Mouse (Mus musculus) adrenal gland, postnatal 4 days (tissue): ENCODE measurements around the gene Gm20388. TPM values are rescaled to one million over a fixed set of nuclear protein-coding genes. Genes with fewer than 3 reads are reported as not detected.
"Not testable (repeated sequence)": the region's sequence is repeated elsewhere in the genome, so short reads cannot be mapped to it uniquely, and the experiment has no call there.

ENCODE experiments used
- DNase-seq, 2 experiments: peaks; one replicate each; pipeline ENCODE4 v3.0.0; 2021 to 2022; ENCODE audit warnings: low spot score in 2 of 2, mixed read lengths in 2 of 2
- total RNA-seq, 2 experiments: library from RNA; stranded (reverse); gene quantifications; 2 replicates each; pipeline ENCODE4 v1.2.3; 2021

Gm20388 gene
- total RNA-seq, 2 experiments from 2014 or later = 8.8 TPM; not detected in 1

DNA sequence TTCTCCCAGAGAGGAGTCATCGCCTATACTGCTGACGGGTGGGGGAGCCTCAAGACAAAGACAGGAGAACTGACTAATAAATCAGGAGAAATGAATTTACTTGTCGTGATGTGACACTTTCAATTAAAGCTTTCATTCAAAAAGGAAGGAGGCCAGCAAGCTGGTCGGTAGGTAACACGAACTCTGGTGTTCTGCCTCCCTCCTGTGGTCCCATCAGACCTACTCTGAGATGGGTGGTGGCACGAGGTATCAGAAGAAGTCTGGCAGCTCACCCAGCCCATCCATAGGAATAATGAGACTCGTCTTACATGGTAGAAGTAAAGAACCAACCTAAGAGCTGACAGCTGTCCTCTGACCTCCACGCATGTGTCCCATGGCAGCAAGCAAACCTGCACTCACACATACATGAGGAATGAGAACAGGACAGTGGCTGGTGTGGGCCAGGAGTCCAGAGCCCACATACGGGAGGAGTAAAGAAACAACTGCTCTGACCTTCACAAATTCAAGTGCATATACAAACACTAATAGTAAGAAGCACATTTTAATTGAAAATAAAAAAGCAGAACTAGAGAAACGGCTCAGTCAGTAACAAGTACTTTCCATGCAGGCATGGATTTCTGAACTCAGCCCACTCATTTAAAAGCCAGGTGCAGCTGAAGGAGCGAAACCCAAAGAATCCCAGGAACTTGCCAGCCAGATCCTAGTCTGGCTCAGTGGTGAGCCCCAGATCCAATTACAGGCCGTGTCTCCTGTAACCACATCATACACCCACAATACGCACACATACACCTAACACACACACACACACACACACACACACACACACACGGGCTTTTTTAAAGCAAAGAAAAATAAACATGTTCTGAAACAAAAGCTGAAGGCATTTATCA is 3093.6 kb downstream of the Gm20388 start:
- DNase-seq = no peak

DNA sequence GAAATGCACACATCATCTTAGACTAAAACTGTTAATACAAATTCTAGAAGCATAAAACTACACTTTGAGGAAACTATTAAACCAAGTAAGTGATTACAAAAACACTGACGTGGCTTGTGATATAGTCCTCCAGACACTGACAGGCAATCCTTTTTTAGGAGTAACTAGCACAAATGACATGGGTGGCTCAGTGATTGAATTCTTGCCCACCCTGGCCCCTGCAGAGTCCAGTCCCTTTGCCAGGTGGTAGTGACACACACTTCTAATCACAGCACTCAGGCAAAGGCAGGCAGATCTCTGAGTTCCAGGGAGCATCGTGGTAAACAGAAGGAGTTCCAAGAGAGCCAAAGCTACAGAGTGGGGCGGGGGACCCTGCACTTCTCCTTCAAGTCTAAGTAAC is 3094.7 kb downstream of the Gm20388 start:
- DNase-seq = no peak

DNA sequence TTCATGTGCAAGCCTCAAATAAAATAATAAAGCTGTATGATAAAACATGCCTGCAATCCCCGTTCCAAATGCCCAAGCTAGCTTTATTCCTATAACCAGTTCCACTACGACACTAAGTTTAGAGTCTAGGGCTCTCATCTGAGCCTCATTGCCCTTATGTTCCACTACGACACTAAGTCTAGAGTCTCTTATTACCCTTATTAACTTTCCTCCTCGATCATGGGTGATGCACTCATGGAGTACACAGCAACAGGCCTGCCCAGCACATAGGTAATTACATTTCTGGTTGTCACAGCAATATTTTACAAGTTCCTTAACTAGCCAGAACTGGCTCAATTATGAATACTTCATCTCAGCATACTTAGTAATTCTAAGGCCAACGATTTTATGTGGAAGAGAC is 3095.2 kb downstream of the Gm20388 start:
- DNase-seq = no peak

DNA sequence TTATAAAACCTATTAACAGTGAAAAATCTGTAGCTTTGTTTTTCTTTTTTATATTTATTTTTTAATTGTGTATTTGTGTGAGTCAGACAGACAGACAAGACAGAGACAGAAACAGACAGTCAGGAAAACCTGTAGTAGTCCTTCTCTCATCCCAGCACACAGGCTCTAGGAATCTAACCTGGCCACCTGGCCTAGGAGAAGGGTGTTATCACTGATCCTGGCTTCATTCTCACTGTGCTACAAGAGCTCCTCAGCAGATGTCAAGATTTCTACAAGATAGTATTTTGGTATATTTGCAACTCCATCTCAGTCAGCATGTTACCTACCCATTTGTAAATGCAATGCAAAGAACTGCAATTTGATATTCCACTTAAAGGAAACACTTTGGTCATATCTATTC is 3100.7 kb downstream of the Gm20388 start:
- DNase-seq = no peak

DNA sequence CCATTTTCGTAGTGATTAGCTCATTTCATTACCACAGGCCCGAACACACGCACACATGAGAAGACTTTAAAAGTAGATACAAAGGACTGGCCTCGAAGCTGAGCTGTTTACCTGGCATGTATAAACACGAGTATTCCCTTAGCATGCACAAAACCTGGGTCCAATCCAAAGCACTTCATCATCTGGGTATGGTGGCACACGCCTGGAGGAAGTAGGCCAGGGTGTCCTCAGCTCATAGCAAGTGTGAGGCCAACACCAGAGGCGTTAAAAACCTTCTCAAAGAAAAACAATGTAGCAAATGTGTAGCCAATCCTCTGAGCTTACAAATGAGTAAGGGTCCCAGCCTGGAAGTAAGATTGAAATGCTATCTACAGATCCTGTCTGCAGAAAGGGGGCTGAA is 3103.8 kb downstream of the Gm20388 start:
- DNase-seq = no peak

DNA sequence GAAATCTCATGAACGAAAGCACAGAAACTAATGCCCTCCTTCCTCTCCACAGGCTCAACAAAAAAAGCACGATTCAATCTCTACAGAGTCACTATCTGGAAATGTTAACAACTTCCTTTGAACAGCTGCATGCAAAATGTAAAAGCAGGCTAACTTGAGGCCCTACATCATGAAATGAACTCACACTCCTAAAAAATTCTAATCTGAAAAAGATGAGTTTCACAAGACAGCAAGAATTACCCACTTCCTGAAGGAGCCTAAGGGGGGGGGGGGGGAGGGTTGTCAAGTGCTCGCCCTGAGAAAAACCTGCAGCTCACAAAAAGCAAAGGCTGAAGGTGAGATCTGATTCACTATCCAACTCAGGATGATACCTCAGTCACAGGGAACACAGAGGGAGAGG is 3104.4 kb downstream of the Gm20388 start:
- no peak for DNase-seq

DNA sequence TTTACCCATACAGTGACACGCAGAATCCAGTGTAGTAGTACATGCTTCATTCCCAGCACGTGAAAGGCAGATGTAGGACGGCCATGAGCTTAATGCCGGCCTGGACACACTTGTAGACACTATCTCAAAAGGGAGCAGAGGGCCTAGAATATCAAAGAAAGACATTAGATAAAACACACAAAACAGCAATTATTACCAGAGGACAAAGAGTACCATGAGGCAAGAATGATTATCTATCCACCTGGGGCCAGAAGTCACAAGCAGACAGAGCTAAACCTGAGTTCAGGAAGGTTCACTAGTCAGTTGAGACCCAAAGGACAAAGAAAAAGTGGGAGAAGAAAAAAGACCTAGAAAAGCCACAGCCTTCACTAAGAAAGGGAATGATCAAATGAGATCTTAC is 3106.5 kb downstream of the Gm20388 start:
- DNase-seq = no peak

DNA sequence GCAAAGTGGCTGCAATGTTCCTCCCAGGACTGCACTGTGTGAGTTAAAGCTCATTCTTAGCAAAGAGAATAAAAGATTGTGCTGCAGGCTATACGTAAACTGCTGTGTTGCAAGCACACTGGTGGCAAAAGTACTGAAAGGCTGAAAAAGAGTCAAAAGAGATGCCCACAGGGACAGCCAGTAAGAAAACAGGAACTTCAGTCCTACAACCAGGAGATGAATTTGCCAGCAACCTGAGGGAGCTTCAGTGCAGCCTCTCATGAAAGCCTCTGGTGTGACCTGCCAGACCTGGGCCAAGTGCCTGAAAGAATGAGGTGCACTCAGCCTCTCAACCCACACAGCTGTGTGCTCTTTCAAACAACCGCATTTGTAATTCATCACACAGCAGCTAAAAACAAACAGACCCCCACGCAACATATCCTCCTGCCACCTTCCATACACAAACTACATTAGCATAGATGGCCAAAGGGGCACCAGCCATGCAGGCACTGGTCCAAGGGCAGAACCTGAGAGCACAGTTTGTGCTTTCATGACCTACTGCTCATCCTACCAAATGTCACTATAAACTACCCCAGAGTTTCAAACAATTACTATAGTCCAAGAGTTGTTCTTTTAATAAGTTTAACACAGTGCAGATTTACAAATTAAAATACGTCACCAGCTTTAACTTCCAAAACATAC is 3108.0 kb downstream of the Gm20388 start:
- no peak for DNase-seq

DNA sequence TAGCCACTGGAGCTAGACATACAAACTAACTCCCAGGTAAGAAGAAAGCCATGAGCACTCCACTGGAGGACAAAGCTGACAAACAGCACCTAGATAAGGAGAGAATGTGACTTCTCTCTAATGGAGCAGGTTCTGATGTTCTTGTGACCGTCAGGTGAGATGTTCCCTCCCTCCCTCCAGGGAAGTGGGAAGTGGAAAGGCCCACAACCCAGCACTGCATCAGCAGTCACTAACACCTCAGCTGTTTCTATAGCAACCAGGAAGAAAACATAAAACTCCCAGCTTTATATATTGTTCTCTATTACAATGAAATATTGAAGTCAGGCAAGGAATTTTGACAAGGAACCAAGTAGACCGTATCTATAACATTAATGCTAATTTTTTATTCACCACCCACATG is 3109.4 kb downstream of the Gm20388 start:
- DNase-seq = no peak

DNA sequence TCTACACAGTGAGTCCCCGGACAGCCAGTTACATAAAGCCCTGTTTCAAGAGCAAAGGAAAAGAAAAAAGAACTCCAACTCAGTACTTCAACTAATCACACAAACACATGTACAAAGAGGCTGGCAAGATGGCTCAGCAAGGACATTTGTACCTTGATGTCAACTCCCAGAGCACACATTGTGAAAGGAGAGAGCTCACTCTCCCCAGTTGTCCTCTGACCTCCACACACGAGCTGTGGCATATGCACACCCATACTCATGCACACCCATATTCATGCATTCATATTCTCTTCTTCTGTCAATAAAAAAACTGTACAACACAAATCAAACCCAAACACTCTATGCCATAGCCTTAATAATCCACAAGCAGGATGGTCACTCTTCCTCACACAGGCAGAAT is 3110.2 kb downstream of the Gm20388 start:
- no peak for DNase-seq

DNA sequence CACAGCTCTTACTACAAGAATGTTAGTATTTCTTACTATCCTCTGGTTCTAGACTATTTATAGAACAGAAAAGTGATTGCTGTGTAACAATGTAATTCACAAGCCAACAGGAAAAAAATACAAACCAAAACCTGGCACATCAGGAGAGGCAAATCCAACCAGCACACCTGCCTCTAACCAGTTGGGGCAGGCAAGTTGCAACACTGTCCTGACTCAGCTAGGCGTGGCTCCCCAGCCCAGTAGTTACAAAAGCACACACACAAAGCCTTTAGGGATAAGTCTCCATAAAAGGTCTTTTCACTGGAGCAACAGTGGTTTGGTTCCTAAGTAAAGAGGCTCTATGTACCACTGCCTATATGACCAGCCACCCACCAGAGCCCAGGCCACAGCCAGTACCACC is 3110.6 kb downstream of the Gm20388 start:
- DNase-seq = no peak

DNA sequence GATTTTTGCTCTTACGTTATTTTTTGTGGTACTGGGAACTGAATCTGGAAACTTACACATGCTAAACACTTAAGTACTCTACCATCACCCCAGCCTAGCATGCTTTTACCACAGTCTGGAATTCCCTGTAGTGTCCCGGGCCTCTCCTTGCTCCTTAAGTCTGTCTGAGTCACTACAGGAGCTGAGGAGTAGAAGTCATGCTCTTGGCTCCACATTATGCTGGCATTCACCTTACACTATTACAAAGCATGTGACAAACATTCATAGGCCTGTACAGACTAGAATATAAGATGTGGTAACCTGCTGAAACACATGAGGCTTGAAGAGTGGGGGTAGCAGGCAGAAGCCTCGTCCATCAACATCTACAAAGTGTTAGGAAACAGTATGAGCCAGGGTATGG is 3112.1 kb downstream of the Gm20388 start:
- no peak for DNase-seq

DNA sequence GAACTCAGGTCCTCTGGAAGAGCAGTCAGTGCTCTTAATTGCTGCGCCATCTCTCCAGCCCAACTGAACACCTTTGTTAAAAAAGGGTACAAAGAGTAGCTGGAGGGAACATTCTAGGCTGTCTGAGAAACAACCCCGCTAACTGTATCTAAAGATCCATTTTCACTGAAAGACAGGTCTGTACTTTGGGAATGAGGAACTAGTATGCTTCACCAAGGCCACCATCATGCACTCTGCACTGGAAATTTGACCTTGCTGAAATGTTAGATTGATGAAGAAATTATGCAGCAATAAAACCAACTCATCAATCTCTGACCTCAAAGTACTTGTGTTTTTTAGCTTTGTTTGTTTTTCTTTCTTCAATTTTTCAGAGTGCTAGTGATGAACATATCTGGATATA is 3113.6 kb downstream of the Gm20388 start:
- no peak for DNase-seq

DNA sequence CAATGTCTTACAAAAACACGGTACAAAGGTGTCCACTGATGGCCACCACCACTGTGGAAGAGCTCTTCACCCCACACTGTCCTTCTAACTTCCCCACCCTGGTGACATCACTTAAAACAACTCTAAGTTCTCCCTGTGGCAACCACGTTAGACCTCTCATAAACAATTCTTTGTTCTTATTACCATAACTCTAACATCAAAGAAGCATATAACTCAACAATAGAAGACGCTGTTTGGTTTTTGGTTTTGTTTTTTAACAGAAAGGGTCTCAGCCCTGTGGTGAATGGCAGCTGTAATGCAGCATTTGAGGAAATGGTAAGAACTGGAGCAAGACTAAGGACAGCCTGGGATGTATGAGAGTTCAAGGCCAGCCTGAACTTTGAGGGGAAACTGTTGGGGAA is 3115.3 kb downstream of the Gm20388 start:
- no peak for DNase-seq

DNA sequence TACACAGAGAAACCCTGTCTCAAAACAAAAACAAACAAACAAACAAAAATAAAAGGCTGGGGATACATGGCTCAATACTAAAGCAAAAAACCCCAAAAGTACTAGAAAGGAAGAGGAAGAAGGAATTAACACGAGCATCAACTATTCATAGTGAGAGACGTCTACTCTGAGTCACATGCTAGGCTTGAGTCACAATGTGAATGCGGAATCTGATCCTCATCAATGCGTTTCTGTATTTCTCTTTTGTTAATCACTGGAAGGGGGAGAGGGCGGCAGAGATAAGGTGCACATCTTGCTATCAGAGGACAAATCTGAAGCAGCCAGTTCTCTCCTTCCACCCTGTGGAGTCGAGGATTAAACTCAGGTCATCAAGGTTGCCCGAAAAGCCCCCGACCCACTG is 3117.1 kb downstream of the Gm20388 start:
- DNase-seq = no peak

DNA sequence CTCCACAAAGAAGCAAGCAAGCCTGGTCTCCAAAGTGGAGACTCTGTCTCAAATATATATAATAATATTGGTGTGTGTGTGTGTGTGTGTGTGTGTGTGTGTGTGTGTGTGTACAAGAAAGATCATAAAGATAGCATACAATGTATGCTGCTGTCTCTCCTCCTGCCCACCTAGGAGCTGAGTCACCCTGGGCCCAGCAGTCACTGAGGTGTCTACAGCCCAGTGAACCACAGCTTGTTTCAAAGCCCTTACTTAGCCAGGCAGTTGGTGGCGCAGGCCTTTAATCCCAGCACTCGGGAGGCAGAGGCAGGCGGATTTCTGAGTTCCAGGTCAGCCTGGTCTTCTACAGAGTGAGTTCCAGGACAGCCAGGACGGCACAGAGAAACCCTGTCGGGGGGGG is 3119.4 kb downstream of the Gm20388 start:
- DNase-seq = not testable (repeated sequence)

DNA sequence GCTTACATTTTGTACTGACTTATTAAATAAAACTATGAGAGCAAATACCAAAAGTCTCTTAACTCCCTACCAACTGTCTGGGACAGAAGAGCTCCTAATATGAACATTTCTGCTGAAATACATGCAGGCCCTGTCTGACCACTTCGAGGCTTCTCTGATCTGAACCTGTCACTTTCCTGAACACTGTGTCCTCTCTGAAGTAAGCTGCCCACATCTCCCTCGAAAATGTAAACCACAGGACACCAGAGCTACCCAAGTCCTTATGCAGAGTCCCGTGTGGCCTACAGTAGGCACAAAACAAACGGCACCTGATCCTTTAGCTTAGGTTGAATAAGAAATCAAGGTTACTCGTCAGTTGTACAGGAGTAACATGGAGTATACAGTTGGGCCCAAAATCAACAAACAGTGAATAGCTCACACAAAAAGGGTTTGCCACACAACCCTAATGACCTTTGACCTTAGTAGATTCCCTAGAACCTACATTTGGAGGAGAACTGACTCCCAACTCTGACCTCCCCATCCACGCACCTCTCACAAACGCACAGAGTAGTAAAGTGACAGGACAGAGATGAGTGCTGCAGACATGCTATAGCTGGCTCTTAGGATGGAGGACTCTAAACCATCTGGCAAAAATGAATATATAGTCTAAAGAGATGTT is 3120.8 kb downstream of the Gm20388 start:
- DNase-seq = no peak

DNA sequence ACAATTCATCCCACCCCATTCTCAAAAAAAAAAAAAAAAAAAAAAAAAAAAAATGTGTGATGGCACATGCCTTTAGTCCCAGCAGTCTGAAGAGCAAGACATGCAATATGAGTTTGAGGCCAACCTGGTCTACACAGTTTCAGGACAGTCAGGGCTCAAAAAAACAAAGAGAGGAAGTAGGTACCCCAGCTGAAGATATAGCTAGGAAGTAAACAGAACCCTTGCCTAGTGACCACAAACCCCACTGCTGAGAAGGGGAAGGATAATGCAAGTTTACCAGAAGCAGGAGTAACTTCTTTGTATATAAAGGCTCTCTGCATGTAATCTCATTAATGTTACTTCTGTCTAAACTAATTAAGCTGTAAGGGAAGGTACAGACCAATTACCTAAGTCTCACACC is 3122.1 kb downstream of the Gm20388 start:
- DNase-seq = no peak

DNA sequence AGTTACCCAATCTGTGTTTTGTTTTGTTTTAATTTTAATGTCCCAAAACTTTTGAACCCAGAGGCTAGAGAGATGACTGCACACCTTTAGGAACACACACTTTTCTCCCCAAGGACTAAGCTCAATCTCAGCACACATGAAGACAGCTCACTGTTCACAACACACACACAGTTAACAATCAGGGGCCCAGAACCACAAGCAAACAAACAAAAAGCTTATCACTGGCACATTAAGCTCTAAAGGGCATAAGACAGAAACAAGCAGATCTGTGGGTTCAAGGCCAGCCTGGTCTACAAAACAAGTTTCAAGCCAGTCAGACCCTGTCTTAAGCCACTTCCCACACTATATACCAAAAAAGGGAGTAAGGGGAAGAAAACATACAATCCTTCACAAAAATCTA is 3122.8 kb downstream of the Gm20388 start:
- no peak for DNase-seq

DNA sequence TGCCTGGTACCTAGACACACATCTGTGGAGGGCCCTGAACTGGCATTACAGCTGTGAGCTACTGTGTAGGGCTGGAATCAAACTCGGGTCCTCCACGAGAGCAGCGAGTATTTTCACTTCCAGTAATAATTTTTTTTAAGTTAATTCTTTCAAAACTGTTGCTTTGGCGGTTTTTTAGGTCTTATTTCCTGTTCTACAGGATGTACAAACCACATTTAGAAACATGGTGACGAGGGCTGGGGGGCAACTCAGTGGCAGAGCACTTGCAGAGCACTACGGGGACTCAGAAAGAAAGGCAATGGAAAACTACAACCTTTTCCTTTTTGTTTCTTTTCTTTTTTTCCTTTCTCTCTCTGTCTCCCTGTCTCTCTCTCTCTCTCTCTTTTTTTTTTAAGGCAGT is 3123.5 kb downstream of the Gm20388 start:
- no peak for DNase-seq

DNA sequence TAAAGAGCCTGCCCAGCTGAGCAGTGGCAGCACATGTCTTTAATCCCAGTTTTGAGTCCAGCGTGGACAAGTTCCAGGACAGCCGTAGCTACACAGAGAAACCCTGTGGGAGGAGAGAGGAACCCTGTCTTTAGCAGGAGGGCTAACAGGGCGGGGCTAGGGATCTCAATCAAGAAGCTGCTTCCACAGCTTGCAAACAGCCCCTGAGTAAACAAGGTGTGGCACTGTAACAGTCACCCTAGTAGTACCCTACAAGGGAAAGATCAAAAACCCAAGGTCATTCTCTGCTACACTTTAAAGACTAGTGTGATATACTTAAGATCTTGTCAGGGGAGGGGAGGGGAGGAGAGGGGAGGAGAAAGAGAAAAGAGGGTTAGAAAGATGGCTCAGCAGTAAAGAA is 3126.3 kb downstream of the Gm20388 start:
- no peak for DNase-seq

DNA sequence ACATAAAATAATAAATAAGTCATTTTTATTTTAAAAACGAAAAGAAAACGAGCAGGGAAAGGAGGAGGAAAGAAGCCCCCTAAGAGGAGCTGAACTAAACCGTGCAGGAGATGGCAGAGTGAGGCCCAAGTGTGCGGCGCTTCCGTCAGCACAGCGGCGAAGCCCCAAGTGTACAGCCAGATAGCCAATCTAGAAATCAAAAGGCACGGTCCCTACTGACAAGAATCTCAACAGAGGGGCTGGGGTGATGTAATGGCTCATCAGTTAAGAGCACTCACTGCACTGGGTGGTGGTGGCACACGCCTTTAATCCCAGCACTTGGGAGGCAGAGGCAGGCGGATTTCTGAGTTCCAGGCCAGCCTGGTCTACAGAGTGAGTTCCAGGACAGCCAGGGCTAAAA is 3126.8 kb downstream of the Gm20388 start:
- no peak for DNase-seq
